Comparison of ENCODE assay signal across 10 mouse cellular contexts in genomic region chr13:52658477-52658876, GRCm38 (mm10).
A peak's percentile ranks its signal among the peaks of the same experiment; 100 is the strongest.
DNase-seq lines count a peak whose midpoint lies in the region; ATAC-seq and TF ChIP-seq lines count a peak whose summit lies in the region.
"Had no signal": no experiment of that assay in that cellular context is flagged by ENCODE, and none has a peak within 500 bp of the region (broad histone marks: within the 10 kb centered on the region; RNA-seq: fewer than 3 reads in every experiment).

No protein-coding gene starts in this region.

- 11% methylated on average over 8 of the region's 8 CpGs for WGBS in kidney, embryonic 15.5 days
- WGBS in forebrain, embryonic 13.5 days: 13% methylated on average over 8 of the region's 8 CpGs
- WGBS in intestine, embryonic 14.5 days: 6% methylated on average over 8 of the region's 8 CpGs
- WGBS in limb, embryonic 11.5 days: 10% methylated on average over 8 of the region's 8 CpGs
- WGBS in stomach, embryonic 15.5 days: 4% methylated on average over 8 of the region's 8 CpGs

- H3K27ac ChIP-seq in kidney, embryonic 15.5 days: no peak overlapping the region
- no peak overlapping the region for H3K27ac ChIP-seq in forebrain, embryonic 13.5 days
- H3K27ac ChIP-seq in intestine, embryonic 14.5 days (ENCODE audit: low read depth): no peak overlapping the region
- no peak overlapping the region for H3K27ac ChIP-seq in limb, embryonic 11.5 days (replicated peaks; ENCODE audit: low read depth, low read length)
- no peak overlapping the region for H3K27ac ChIP-seq in stomach, embryonic 15.5 days
- H3K27ac ChIP-seq: embryonic facial prominence, embryonic 13.5 days; neural tube, embryonic 13.5 days had no signal

- H3K4me3 ChIP-seq in kidney, embryonic 15.5 days (replicated peaks): no peak overlapping the region
- H3K4me3 ChIP-seq in forebrain, embryonic 13.5 days: no peak overlapping the region
- H3K4me3 ChIP-seq in intestine, embryonic 14.5 days (ENCODE audit: low read depth, low read length): no peak overlapping the region
- H3K4me3 ChIP-seq in limb, embryonic 11.5 days (ENCODE audit: low read depth, low read length): no peak overlapping the region
- no peak overlapping the region for H3K4me3 ChIP-seq in myocyte
- H3K4me3 ChIP-seq in stomach, embryonic 15.5 days (replicated peaks): no peak overlapping the region
- H3K4me3 ChIP-seq: embryonic facial prominence, embryonic 13.5 days; neural tube, embryonic 13.5 days had no signal

- no peak overlapping the region for H3K9ac ChIP-seq in kidney, embryonic 15.5 days
- no peak overlapping the region for H3K9ac ChIP-seq in forebrain, embryonic 13.5 days
- H3K9ac ChIP-seq in intestine, embryonic 14.5 days (ENCODE audit: low read length): no peak overlapping the region
- H3K9ac ChIP-seq in limb, embryonic 11.5 days (ENCODE audit: low read length): no peak overlapping the region
- H3K9ac ChIP-seq in stomach, embryonic 15.5 days: no peak overlapping the region
- H3K9ac ChIP-seq: embryonic facial prominence, embryonic 13.5 days; neural tube, embryonic 13.5 days had no signal

- H3K27me3 ChIP-seq in kidney, embryonic 15.5 days: peaks cover 38% of the 10 kb centered on the region
- peaks cover 6% of the 10 kb centered on the region; the same call in 1 of the 2 replicates for H3K27me3 ChIP-seq in forebrain, embryonic 13.5 days
- no peaks in the 10 kb centered on the region for H3K27me3 ChIP-seq in intestine, embryonic 14.5 days (replicated peaks; ENCODE audit: control insufficient read depth, insufficient read depth, low read length)
- H3K27me3 ChIP-seq in limb, embryonic 11.5 days (ENCODE audit: control insufficient read depth, insufficient read depth, low read length): no peaks in the 10 kb centered on the region
- no peaks in the 10 kb centered on the region for H3K27me3 ChIP-seq in myocyte (ENCODE audit: control insufficient read depth, insufficient read depth, insufficient read length)
- H3K27me3 ChIP-seq in stomach, embryonic 15.5 days (replicated peaks): 0 out of 2 replicates have a peak, but pooled peaks cover 3% of the 10 kb centered on the region
- H3K27me3 ChIP-seq: neural tube, embryonic 13.5 days had no signal

- no peaks in the 10 kb centered on the region for H3K9me3 ChIP-seq in kidney, embryonic 15.5 days (replicated peaks)
- no peaks in the 10 kb centered on the region for H3K9me3 ChIP-seq in forebrain, embryonic 13.5 days (replicated peaks)
- no peaks in the 10 kb centered on the region for H3K9me3 ChIP-seq in intestine, embryonic 14.5 days (ENCODE audit: control insufficient read depth, low read length)
- H3K9me3 ChIP-seq in limb, embryonic 11.5 days (ENCODE audit: control insufficient read depth, low read length): no peaks in the 10 kb centered on the region
- no peaks in the 10 kb centered on the region for H3K9me3 ChIP-seq in stomach, embryonic 15.5 days
- H3K9me3 ChIP-seq: embryonic facial prominence, embryonic 13.5 days; neural tube, embryonic 13.5 days had no signal

- H3K36me3 ChIP-seq in kidney, embryonic 15.5 days: no peaks in the 10 kb centered on the region
- H3K36me3 ChIP-seq in forebrain, embryonic 13.5 days (ENCODE audit: poor library complexity, severe bottlenecking): no peaks in the 10 kb centered on the region
- H3K36me3 ChIP-seq in intestine, embryonic 14.5 days (ENCODE audit: control insufficient read depth, insufficient read depth, low read length): no peaks in the 10 kb centered on the region
- H3K36me3 ChIP-seq in limb, embryonic 11.5 days (ENCODE audit: control insufficient read depth, insufficient read depth, low read length): no peaks in the 10 kb centered on the region
- H3K36me3 ChIP-seq in myocyte (ENCODE audit: control insufficient read depth, insufficient read depth): no peaks in the 10 kb centered on the region
- H3K36me3 ChIP-seq in stomach, embryonic 15.5 days: no peaks in the 10 kb centered on the region
- H3K36me3 ChIP-seq: embryonic facial prominence, embryonic 13.5 days; neural tube, embryonic 13.5 days had no signal

- peak; percentile 96 for TF ChIP-seq CTCF in brain, embryonic 14.5 days (IDR thresholded peaks at IDR 0.05; ENCODE audit: borderline replicate concordance, extremely low read depth, insufficient read depth, insufficient read length)

- H3K79me2 ChIP-seq in myocyte (ENCODE audit: control insufficient read depth, insufficient read depth): no peaks in the 10 kb centered on the region

- no peak for TF ChIP-seq POLR2A in brain, embryonic 14.5 days (IDR thresholded peaks at IDR 0.05; ENCODE audit: borderline replicate concordance, extremely low read depth, insufficient read depth, insufficient read length, poor library complexity, severe bottlenecking)
- TF ChIP-seq POLR2A in myocyte (IDR thresholded peaks at IDR 0.05; ENCODE audit: insufficient read length, low read depth): no peak

- no peak overlapping the region for H3ac ChIP-seq in myocyte (ENCODE audit: control insufficient read depth, insufficient read length)

- no peaks in the 10 kb centered on the region for H3K4me1 ChIP-seq in kidney, embryonic 15.5 days
- H3K4me1 ChIP-seq in forebrain, embryonic 13.5 days: peaks cover 7% of the 10 kb centered on the region; the same call in 1 of the 2 replicates
- no peaks in the 10 kb centered on the region for H3K4me1 ChIP-seq in intestine, embryonic 14.5 days (replicated peaks; ENCODE audit: control insufficient read depth, insufficient read depth, low read length)
- no peaks in the 10 kb centered on the region for H3K4me1 ChIP-seq in limb, embryonic 11.5 days (ENCODE audit: control insufficient read depth, insufficient read depth, low read length)
- H3K4me1 ChIP-seq in stomach, embryonic 15.5 days: 0 out of 2 replicates have a peak, but pooled peaks cover 5% of the 10 kb centered on the region
- H3K4me1 ChIP-seq: embryonic facial prominence, embryonic 13.5 days; neural tube, embryonic 13.5 days had no signal

- H3K4me2 ChIP-seq in kidney, embryonic 15.5 days: no peak overlapping the region
- H3K4me2 ChIP-seq in forebrain, embryonic 13.5 days: no peak overlapping the region
- H3K4me2 ChIP-seq in intestine, embryonic 14.5 days (ENCODE audit: low read length): no peak overlapping the region
- no peak overlapping the region for H3K4me2 ChIP-seq in limb, embryonic 11.5 days (ENCODE audit: low read depth, severe bottlenecking)
- H3K4me2 ChIP-seq in myocyte (ENCODE audit: low read depth): peak overlapping the region; percentile 96
- H3K4me2 ChIP-seq in stomach, embryonic 15.5 days: no peak overlapping the region
- H3K4me2 ChIP-seq: embryonic facial prominence, embryonic 13.5 days; neural tube, embryonic 13.5 days had no signal

- no peak for ATAC-seq in kidney, embryonic 15.5 days (replicated peaks; ENCODE audit: low FRiP score)
- ATAC-seq in forebrain, embryonic 13.5 days: peak; percentile 30; the same call in 1 of the 2 replicates
- ATAC-seq in intestine, embryonic 14.5 days (replicated peaks; ENCODE audit: low FRiP score, low TSS enrichment, low read depth): peak; percentile 53; the same call in 1 of the 2 replicates
- no peak for ATAC-seq in limb, embryonic 11.5 days (ENCODE audit: insufficient number of reproducible peaks, low FRiP score, low TSS enrichment, low read depth)
- ATAC-seq in stomach, embryonic 15.5 days (ENCODE audit: insufficient read depth, low FRiP score, low read depth): peak; percentile 50

- peak; percentile 56 for DNase-seq in kidney, adult 18-20 months
- DNase-seq in brain, embryonic 14.5 days (ENCODE audit: low read depth): peak; percentile 81
- peak; percentile 78 for DNase-seq in intestine, embryonic 14.5 days (ENCODE audit: low spot score)
- DNase-seq in limb, embryonic 11.5 days (ENCODE audit: low spot score): peak; percentile 79

TF ChIP-seq in myocyte, 11 proteins besides CTCF, POLR2A, EP300 and RAD21:
- TF ChIP-seq MAX (IDR thresholded peaks at IDR 0.05; ENCODE audit: low read depth): no peak
- TF ChIP-seq E2F4 (IDR thresholded peaks at IDR 0.05; ENCODE audit: insufficient read depth): no peak
- no peak for TF ChIP-seq POLR2AphosphoS2 (IDR thresholded peaks at IDR 0.05; ENCODE audit: insufficient read length, low read depth)
- no peak for TF ChIP-seq REST (IDR thresholded peaks at IDR 0.05; ENCODE audit: insufficient read depth, insufficient read length)
- TF ChIP-seq CEBPB (IDR thresholded peaks at IDR 0.05; ENCODE audit: insufficient read depth, poor library complexity, severe bottlenecking): no peak

Comparison
In these comparisons a context has a peak if more than half of its experiments do, and no peak if none do; other contexts are left out.
1. ATAC-seq: peak in forebrain, embryonic 13.5 days (single experiment), intestine, embryonic 14.5 days (single experiment) and stomach, embryonic 15.5 days (single experiment); none in kidney, embryonic 15.5 days (single experiment) and limb, embryonic 11.5 days (single experiment).
2. Peak in every context shown above with its lines, with median percentiles within 50 percentile points of each other: DNase-seq.